Mouse (Mus musculus) adrenal gland, adult 18-20 months (tissue): ENCODE results near the gene Ncam1. TPM values are rescaled to one million over a fixed set of nuclear protein-coding genes. Genes with fewer than 3 reads are reported as not detected.

Source experiments
- DNase-seq, 2 experiments: peaks; one replicate each; pipeline ENCODE4 v3.0.0; 2021 to 2022; ENCODE audit warnings: low spot score in 2 of 2
- total RNA-seq, 2 experiments: library from RNA; stranded (reverse); gene quantifications; 1 replicate in 1 of 2; 2 replicates in 1 of 2; pipeline ENCODE4 v1.2.3; 2021

The Ncam1 gene
- total RNA-seq, 2 experiments from 2014 or later, result 52.1 to 54.9 TPM

GRCm38 (mm10) chr9:49510666-49511065 lies 288.1 kb downstream of the Ncam1 start:
- no peak for DNase-seq

GRCm38 (mm10) chr9:49509628-49510027 lies 289.1 kb downstream of the Ncam1 start:
- no peak for DNase-seq

GRCm38 (mm10) chr9:49509094-49509493 lies 289.6 kb downstream of the Ncam1 start:
- no peak for DNase-seq

GRCm38 (mm10) chr9:49507829-49508585 lies 290.7 kb downstream of the Ncam1 start:
- no peak for DNase-seq

- DNase-seq, result no peak
These were observed 294.1 kb downstream of the Ncam1 start for GRCm38 (mm10) chr9:49504658-49505057.

GRCm38 (mm10) chr9:49502245-49502644 lies 296.5 kb downstream of the Ncam1 start:
- DNase-seq, result no peak

GRCm38 (mm10) chr9:49499878-49500277 lies 298.8 kb downstream of the Ncam1 start:
- no peak for DNase-seq

GRCm38 (mm10) chr9:49493979-49494649 lies 304.6 kb downstream of the Ncam1 start:
- DNase-seq, result peak; percentile 29 to 51

- DNase-seq, result no peak
These were observed 308.1 kb downstream of the Ncam1 start for GRCm38 (mm10) chr9:49490609-49491008.

GRCm38 (mm10) chr9:49488912-49489895 lies 309.5 kb downstream of the Ncam1 start:
- DNase-seq, result peak; percentile 91 to 92

GRCm38 (mm10) chr9:49488258-49488657 lies 310.5 kb downstream of the Ncam1 start:
- DNase-seq, result no peak

GRCm38 (mm10) chr9:49487657-49487943 lies 311.1 kb downstream of the Ncam1 start:
- DNase-seq, result no peak

GRCm38 (mm10) chr9:49486805-49487656 lies 311.7 kb downstream of the Ncam1 start:
- DNase-seq, result no peak

GRCm38 (mm10) chr9:49485892-49486311 lies 312.8 kb downstream of the Ncam1 start, which contains the start of gene Ttc12:
Gene Ttc12 (minus strand): TSS chr9:49486225.
- DNase-seq, result peak; percentile 84

GRCm38 (mm10) chr9:49485250-49485891 lies 313.4 kb downstream of the Ncam1 start:
- DNase-seq, result peak in 1 of 2 experiments; percentile 45

GRCm38 (mm10) chr9:49483316-49483715 lies 315.4 kb downstream of the Ncam1 start:
- peak in 1 of 2 experiments; percentile 21 for DNase-seq

- no peak for DNase-seq
These were observed 326.6 kb downstream of the Ncam1 start for GRCm38 (mm10) chr9:49472126-49472525.

- DNase-seq, result no peak
These were observed 327.8 kb downstream of the Ncam1 start for GRCm38 (mm10) chr9:49470946-49471345.

- DNase-seq, result no peak
These were observed 328.7 kb downstream of the Ncam1 start for GRCm38 (mm10) chr9:49470006-49470405.

GRCm38 (mm10) chr9:49456136-49456535 lies 342.6 kb downstream of the Ncam1 start:
- DNase-seq, result no peak
